Mouse (Mus musculus) 3134 (cell line): ENCODE measurements around the gene Diras2.
A peak's percentile ranks its signal among the peaks of the same experiment; 100 is the strongest.

ENCODE experiments used
- DNase-seq: peaks from one replicate; pipeline ENCODE4 v3.0.0-alpha.2; 2011; ENCODE audit warnings: low spot score; ENCODE audit not compliant: insufficient read length; ENCODE audit errors: extremely low read depth

Gene Diras2

DNA sequence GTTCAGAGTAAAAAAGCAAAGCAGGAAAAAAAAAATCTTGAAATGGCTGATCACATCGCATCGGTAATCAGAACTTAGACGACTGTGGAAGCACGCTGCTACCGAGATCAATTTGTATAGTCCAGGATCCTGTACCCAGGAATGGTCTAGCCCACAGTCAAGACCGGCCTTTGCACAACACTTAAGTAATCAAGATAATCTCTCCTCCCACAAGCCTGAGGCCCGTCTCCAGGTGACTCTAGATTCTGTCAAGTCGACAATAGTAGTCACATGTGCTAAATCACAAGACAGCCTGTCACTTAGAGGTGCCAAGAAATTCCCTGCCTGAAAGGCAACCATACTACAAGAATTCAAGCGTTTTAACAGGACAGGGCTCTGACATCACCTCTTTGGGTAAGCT lies at the start of gene Diras2:
TSS of gene Diras2 (minus strand) at position 159 of the 400 bp plus-strand sequence.
- DNase-seq = no peak

DNA sequence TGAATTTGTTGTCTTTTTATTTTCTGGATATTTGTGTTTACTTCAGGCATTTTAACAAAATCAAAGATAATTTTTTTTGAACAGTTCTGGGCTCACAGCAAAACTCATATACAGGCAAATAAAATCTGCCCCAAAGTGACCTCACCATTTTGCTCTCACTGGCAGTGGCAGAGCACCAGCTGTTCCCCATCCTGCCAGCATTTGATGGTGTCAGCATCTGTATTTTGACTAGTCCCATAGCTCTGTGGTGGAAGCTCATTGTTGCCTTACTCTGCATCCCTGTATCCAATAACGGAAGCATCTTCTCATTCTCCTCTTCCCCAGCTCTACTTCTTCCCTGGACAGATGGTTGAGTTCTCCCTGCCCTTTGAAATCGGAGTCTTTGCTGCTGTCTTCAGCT lies 47.7 kb upstream of the Diras2 start:
- no peak for DNase-seq

DNA sequence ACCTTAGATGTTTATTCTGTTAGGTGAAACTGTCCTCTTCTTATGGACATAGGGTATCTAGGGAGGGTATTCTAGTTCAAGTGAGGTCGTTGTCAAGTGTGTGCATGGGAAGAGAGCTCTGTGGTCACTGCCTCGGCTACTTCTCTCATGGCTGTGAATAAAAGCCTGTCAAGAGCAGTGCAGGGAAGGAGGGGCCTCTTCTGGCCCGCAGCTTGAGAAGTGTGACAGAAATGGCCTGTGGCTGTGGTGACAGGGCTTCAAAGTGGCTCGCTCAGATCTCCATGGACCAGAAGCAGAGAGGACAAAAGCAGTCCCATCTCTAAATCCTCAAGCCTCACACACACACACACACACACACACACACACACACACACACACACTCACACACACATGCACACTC lies 46.9 kb upstream of the Diras2 start:
- DNase-seq = no peak

DNA sequence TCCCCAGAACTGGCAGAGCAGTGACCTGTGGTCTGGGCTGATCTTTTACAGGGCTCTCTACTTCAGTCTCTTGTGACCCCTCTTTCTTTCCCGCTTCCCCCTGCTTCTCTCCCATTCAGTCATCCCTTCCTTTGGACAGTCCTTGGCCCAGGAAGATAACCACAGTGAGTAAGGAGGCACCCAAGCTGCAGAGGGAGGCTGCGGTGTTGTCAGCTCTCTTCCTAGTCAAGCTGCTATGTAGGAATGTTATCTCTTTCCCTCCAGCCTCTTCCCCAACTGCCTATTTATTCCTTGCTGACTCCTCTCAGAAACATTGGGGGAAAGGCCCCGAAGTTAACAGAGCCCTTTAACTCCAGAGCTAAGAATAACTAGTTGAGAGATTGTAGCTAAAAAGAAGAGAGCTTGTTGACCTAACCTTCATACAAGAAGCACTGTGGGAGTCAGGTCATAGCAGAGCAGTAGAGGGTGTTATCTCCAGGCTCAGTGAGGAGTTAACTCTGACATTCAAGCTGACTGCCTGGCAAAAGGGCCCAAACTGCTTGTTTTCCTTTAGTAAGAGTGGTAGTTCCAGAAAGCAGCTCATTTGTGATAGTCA lies 46.3 kb upstream of the Diras2 start:
- no peak for DNase-seq

DNA sequence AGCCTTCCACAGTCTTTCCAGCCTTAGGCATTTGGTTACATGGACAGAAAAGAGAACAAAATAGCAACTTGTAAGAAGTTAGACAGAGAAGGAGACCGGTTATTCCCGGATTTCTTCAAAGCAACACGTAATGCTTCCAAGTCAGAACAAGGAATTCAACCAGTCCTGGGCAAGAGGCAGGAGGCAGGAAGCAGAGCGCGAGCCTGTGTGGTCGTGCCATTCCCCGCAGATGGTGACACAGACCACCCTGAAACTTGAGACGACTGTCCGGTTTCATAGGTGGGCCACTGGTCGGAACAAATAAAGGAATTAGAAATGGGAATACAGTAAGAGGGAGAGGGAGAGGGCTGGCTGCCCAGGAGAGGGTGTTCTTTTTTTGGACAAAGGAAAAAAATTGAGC lies 45.8 kb upstream of the Diras2 start:
- DNase-seq = no peak

DNA sequence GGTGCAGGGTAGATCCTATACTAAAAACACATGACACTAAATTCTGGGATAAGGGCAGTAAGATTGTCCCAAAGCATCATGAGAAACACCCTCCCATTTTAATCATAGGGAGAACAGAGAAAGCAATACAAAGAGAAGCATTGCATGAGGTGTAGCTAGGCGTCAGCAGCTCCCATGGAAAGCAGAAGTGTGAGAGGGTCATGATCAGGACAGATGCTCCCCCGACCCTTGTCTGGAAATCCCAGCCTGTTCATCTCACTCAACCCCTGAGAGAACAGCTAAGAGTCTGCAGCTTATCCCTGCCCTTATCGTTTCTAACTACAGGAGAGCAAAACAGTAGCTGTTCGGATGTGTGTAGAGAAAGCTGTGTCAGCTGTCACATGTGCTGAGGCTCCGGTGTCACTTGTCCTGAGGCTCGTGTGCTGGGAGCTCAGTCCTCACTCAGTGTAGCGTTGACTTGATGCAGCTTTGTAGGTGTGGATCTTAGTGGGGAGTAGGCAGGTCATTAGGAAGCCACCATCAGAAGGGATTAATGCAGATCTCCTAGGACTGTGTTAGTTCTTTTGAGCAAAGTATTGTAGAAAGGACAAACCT lies 45.0 kb upstream of the Diras2 start:
- DNase-seq = no peak

DNA sequence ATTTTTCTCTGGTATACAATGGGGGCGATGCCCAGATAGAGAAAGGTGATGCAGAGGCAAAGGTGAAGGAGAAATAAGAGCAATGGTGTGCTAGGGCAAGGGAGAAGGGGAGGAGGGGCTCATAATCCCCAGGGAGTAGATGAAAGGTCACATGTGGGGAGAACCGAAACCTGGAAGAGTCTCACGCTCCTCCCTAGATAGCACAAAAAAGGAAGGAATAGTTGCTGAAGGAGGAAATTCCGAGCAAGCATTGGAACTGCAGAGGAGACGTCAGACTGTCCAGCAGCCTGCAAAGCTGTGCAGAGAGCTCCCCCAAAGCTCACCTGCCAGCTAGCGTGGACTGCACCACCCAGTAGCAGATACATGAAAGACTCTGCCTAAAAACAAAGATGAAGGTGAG lies 44.4 kb upstream of the Diras2 start:
- DNase-seq = no peak

DNA sequence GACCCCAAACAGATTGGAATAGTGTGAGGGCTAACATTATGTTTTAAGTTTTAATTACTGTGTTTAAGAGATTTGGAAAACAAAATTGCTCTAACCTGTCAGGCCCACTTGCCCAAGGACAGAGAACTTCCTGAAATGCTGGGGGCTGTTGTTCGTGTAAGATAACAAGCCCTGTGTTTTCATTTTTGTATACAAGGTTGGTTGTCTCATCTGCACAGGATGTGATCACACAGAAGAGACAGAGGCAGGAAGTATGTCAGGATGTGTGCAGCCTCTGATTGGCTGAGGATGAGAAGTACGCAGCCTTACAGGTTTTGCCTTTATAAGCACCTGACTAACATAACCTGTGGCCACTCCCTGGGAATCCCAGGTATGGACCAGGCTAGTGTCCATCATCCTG lies 43.2 kb upstream of the Diras2 start:
- DNase-seq = no peak

DNA sequence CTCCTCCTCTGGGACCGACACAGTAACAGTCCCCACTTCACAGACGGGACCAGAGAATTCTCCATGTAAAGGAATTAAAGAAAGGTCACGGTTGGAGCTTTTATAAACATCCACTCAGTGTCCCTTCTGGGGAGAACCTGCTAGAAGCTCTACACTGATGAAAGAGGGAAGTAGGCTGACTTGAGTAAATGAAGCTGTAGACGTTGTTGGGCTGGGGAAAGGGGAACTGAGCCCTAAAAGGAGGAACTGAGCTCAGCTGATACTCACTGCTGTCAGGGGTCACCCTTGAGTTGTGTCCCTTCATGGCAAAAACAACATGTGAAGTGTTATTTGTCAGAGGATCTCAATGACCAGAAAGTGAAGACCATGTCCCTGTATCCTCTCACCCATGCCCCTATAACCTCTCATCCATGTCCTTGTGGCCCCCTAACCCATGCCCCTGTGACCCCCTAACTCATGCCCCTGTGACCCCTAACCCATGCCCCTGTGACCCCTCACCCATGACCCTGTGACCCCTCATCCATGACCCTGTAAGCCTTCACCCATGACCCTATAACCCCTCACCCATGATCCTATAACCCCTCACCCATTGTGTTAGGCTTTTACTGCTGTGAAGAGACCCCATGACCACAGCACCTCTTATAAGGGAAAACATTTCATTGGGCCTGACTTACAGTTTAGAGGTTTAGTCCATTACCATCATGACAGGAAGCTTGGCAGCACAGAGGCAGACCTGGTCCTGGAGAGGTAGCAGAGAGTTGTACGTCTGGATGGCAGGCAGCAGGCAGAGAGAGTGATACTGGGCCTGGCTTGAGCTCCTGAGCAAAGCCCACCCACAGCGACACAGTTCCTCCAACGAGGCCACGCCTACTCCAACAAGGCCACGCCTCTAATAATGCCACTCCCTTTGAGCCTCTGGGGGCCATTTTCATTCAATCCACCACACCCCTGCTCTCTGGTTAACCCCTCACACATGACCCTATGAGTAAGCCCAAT lies 41.7 kb upstream of the Diras2 start:
- DNase-seq = no peak

DNA sequence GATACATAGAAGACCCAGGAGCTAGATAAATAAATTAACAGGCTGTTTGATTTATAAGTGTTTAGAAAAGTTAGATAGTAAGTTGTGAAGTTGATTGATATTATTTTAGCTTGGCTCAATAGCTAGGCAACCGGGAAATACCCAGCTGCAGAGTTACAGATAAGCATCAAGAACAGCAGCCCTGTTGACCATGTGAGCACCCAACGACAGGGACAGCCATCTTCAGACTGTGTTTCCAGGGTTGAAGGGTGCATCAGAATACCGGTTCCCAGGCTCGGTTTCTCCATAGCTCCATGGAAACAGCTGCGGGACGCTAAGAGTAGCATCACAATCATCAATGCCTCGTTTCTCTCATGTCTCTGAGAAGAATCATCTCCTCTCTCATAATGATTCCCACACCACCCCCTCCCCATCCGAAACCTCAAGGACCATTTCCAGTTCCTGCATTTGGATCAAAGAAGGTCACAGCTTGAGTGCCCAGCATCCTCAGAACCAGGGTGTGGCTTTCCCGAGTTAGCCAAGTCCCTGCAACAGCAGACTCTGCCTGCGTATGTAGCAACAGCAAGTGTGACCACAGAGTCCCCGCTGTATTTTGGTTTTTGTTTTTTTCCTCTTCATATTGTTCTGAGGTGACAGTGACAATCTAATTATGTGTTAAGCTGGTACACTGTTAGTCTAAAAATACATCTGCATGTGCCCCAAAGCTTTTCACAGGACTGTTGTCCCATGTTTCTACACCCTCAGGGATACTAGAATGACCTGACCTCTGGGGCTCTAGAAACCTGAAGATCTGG lies 40.7 kb upstream of the Diras2 start:
- no peak for DNase-seq

DNA sequence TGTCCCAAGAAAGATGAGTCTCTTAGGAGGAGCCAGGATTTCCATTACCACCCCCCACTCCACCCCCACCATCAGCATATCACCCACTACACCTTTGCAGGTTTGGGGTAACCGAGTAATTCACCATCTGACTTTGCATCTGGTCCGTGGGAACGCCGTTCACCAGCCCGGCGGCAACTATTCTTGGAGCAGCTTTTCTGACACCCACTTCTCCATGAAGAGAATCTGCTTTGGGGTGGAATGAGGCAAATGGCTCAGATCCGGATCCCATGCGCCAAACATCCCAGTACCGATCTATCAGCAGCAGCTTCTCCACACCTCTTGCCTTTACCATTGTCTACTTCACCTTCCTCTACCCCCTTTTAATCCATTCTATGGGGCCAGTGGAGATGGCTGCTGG lies 39.2 kb upstream of the Diras2 start:
- DNase-seq = no peak

DNA sequence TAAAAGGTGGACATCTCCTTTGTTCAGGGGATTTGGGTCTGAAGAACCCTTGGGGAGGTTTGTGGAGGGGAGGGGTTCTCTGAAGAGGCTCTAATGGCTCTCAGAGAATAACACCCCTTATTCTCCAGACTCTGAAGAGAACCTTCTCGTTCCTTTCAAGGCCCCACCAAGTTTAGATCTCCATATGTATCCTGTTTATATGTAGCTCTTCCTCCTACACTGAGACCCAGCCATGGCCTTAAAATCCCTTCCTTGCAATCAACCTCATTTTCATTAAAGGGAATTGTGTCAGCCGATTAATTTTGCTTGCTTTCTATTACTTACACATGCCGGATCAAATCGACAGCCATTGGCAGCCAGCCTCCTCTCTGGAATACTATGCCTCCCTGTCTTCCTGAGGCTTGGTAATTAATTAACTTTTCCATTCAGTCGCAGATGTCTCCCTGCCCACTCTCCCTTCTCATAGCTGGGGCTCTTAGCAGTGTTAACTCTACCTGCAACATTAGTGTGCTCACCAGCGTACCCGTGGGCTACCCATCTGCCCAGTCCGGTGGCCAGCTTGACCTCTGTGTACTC lies 38.2 kb upstream of the Diras2 start:
- DNase-seq = no peak

DNA sequence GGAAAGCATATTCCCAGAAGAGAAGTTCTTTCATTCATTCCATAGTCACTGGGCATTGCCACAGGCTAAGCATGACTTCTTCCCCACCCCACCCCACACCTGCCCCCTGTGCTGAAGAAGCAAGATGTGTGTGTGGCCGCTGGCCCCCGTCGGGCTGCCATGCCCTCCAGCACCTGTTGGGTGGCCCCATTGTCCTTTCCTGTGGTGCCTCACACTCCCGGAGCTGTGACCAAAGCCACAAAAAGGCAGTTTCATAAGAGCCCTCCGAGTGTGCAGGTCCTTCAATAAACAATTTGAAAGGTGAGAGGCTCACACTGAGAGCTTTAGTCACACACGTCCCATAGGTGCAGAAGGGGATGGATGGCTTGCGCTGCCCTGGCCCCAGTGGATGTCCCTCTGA lies 35.7 kb upstream of the Diras2 start:
- DNase-seq = no peak

DNA sequence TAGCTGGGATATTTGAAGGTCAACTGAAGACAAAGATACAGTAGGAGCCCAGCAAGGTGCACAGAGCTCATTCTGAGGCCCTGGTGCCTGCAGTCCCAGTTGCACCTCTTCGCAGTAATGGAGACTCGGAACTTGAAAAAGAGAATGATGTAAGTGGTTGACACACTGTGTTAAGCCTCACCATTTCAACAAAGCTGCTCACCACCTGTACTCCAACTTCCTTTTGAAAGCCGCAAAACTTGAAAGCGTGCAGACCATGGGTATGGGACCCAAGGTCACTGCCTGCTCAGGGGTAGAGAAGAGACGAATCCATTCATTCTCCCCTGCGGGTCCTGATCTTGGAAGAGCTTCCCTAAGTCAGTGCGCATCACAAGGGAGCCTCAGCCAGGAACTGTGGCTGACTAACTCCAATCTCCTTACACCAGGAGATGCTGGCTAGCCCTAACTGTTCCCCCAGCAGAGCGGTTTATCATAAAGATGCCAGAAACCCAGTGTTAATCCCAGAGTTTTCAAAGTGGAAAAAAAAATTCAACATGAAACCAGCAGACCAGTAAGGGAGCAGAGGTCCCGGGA lies 35.2 kb upstream of the Diras2 start:
- DNase-seq = no peak

DNA sequence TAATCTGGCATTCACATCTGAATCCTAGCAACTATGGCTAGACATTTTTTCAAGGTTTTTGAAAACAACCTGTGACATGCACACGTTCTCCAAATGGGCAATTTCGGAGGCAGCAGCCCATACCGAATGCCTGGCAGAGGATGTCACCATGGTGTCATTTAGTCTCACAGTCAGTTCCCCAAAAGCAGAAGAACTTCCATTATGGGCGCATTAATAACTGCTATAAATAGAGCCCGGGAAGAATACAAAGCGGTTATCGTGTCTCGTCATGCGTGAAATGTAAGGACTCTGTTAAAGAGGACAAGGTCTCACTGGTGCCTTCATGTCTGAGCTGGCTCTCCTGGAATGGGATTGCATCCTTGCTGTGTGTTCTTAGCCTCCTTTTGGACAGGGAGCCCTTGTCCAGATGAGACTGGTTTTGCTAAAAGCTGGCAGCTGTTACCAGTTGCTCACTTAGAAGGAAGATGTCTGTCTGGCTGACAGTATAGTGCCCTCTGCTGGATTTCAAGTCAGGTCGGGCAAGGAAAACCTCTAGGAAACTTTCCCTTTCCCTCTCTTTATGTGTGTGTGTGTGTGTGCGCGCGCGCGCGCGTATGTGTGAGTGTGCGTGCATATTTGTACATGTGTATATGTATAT lies 34.1 kb upstream of the Diras2 start:
- DNase-seq = peak; percentile 44

DNA sequence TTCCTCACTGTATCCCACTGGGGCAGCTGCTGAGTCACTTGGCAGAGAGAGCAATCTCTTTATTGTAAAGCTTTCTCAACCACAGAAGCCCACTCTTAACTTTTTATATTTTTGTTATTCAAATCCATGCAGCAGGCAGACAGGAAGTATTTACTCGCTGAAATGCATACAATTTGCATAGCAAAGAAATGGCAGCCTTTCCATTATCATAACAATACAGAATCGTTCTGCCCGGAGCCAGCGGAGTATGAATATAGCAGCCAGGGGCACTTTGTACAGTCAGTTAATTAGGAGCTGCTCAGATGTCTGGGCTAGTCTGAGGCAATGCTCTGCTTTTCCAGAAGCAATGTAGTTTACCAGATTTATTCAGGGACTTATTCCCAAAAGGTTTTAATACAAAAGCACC lies 31.1 kb upstream of the Diras2 start:
- DNase-seq = no peak

DNA sequence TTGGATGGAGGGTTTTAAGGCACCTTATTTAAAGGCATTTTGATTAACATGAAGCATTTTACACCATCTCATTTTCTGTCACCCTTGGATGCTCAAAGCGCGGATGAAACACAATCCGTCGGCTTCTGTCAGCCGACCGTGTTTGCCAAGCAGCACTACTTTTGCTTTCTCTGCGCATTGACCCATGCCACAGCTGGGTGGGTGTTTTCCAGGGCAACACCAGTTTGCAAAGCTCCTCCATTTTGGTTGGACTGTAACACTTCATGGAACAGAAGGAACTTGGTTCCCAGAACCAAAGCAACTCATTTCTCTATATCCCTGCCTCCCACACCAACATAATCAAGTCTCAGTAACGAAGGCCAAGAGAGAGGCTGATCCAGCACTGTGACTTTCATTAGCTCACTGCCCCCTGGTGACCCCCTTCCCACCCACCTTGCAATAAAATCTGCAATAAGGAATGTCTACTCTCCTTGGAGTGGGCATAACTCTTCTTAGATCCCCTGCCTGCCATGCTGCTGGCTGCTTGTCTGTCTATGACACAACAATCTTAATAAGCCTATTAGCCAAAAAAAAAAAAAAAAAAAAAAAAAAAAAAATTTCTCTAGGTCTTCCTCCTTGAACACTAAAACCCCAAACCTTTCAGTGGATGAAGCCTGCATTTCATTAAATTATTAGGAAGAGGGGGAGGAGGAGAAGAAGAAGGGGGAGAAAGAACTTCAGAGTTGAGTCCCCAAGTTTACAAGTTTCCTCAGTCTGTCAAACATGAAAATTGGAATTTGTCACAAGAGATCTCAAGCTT lies 30.5 kb upstream of the Diras2 start:
- DNase-seq = no peak

DNA sequence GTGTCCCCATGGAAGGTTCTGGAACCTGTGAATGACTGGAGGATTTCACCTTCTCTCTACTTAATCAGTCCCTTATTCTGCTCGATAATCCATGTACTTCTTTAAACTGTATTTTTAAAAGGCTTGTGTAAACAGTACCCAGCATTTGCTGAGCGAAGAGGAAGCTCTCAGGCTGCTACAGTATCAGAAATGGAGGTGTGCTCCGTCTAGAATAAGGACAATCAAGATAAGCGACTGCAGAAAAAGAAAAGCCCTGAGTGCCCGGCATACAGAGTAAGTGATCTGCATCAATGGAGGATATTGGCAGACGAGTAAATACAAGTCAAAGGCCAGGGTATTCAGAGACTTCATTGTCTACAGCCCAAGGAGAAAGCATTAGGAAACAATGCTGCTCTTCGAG lies 26.3 kb upstream of the Diras2 start:
- DNase-seq = no peak

DNA sequence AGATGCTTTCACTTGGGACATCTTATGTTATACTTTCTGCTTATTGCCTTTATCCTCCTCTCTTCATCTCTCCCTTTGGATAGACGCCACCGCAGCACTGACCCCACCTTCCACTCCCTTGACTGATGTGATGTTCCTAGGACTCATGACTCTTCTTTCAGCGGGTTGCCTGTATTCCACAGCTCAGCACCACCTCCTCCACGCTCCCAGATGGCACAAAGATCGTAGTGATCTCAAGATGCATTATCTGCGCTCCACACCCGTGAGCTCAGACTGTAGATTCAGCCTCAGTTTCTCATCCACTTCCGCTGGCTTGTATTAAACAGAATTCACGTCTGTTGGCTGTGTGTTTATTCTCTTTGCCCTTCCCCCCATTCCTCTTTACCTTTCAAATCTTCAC lies 23.6 kb upstream of the Diras2 start:
- no peak for DNase-seq
